Mouse (Mus musculus) ovary, postnatal 36 days (tissue): ENCODE data around the gene Syne3.

Experiments
- DNase-seq: peaks from one replicate; pipeline ENCODE4 v3.0.0; 2022; ENCODE audit warnings: low spot score, mixed read lengths

Syne3 gene

GRCm38 (mm10) chr12:105025271-105025946 lies 15.8 kb upstream of the Syne3 start:
- DNase-seq, result peak; percentile 57

- no peak for DNase-seq
Measured at GRCm38 (mm10) chr12:105022776-105023175, 13.2 kb upstream of the Syne3 start.

DNA sequence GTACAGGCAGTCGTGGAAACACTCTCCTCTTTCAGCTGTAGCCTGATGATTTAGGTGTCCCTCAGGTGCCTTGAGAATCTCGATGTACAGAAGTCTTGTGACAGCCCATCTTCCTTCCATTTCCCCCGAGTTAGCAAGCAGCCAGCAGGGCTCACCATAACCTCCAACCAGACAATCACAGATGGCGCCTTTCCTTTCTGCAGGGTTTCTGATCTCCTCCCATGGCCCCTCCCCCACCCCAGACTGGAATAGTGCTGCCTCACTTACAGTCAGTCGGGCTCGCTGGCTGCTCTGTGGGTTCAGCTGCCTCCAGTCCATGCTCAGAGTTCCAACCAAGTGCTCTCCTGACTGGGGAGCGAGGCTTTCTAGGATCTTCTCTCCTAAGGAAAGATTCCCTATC lies 12.5 kb upstream of the Syne3 start:
- DNase-seq, result no peak

DNA sequence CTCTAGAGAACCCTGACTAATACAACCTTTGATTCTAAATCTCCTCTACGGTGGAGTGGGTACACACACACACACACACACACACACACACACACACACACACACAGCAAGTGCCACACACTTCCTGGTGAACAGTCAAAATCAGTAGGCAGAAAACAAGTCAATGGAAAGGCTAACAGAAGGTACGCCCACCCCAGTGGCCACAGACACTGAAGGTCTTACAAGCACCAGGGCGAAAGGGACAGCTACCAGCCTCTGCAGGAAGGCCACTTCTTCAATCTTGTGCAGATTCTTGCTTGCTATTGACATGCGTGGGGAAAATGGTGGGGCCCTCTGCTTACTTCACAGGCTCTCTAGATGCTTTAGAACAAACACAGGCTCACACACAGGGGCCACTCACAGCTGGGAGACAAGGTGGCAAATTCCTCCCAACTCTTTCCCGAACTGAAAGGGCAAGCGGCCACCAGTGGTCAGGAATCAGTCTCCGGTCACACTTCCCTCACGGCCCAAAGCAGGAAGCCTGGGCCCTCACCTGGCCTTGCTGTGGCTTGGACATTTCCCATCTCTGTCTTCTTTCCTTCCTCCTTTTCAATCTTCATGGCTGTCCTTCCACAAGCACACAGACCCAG lies 11.9 kb upstream of the Syne3 start:
- no peak for DNase-seq

DNA sequence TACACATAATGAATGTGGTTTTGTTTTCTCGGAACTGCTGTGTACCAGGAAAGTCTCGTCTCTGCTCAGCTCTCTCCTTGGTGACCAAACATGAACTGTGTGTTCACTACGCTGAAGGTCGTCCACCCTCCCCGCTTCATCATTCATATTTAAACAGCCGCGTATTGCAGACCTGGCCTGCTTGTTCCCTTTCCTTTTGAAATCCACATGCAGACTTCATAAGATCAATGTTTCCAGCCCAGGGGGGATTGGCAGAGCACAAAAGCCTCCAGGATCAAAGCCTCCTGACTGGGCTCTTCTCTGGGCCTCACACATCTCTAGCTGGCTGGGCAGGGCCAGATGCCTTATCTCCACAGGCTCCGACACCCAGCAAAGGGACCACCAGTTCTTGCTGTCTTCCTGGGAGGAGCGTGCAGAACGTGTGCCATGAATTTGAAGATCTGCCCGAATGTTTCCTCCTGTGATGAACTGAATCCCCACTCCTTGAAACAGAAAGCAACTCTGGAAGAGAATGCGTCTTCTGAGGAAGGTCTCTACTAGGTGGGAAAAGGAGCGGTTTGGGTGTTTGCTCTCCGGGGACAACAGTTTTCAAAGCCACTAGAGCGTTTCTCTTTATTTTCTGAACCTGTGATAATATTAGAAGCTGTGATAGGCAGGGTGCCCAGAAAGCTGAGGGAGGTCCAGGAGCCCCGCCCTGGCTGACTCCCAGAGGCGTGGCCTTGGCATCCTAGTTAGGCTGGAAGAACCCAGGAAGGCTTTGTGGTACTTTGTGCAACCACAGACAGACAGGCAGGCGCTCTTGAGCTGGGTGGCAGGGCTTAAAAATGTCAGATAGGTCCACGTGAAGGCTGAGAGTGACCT lies 10.0 kb upstream of the Syne3 start:
- peak; percentile 78 for DNase-seq

- DNase-seq, result no peak
Measured at GRCm38 (mm10) chr12:105016639-105017038, 7.0 kb upstream of the Syne3 start.

GRCm38 (mm10) chr12:105016199-105016598 lies 6.6 kb upstream of the Syne3 start:
- no peak for DNase-seq

DNA sequence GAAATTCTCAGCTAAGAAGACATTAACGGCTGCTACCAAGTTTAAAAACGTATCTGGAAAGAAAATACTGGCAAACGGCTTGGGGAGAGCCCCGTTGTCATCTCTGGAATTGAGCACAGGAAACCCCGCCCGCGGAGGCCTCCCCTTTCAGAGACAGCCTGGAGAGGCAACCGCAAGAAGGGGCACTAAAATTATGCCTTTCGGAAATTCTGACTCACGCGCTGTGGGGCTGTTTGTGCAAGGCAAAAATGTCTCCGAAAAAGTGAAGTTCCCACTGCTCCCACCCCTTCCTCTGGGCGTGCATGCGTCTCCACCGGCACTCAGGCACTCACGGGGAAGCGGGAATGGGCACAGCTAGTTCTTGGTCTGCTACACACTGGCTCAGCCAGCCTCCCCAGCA lies 3.5 kb upstream of the Syne3 start:
- peak; percentile 45 for DNase-seq

DNA sequence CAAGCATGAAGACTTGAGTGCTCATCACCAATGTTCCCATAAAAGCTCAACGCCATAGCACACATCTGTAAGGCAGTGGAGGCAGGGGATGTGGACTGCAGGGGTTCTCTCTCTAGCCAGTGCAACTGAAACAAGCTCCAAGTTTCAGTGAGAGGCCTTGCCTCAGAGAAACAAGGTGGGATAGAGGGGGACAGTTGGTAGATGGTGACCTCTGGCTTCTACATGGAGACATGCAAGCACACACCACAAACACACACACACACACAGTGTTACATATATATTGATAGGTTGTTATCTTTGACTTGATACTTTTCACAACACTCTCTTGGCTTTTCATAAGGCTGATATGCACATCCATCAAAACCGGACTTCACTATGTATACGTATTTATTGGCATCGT lies 2.7 kb upstream of the Syne3 start:
- DNase-seq, result no peak

DNA sequence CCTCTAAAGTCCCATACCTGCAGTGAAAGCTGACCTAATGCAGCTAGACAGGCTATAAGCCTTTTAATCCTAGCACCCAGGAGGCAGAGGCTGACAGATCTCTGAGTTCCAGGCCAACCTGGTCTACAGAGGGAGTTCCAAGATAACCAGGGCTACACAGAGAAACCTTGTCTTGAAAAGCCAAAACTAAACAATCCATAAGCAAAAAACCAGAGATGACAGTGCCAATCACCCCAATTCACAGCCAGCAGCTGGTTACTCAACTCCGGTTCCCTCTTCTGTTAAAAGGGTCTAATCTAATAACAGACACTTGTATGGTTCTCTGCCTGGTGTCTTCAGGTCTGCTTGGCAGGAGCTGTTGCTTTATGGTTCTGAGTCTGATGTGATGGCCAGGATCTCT lies 2.0 kb upstream of the Syne3 start:
- no peak for DNase-seq

DNA sequence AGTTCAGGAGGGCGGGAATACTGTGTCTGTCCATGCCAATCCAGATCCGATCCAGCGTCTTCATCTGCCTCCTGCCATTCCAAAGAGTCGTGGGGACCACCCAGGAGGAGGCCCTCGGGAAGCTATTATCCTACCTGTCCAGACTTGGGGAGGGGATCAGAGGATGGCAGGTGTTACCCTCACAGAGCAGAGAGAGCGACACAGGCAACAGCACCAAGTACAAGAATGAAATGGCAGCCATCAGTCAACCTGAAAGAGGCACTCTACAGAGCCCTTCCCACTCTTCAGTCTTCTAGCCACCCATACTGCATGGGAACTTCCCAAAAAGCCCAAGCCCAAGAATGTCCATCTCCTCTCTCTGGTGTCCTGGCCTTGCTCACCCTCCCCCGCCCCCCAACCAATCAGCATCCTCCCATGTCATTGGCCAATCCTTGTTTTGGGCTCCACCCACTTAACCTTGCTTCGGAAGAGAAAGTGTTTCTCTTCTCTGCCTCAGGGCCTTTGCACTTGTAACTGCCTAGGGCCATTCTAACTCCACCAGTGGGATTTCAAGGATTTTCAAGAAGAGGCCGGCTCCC lies 693 bp upstream of the Syne3 start:
- no peak for DNase-seq

DNA sequence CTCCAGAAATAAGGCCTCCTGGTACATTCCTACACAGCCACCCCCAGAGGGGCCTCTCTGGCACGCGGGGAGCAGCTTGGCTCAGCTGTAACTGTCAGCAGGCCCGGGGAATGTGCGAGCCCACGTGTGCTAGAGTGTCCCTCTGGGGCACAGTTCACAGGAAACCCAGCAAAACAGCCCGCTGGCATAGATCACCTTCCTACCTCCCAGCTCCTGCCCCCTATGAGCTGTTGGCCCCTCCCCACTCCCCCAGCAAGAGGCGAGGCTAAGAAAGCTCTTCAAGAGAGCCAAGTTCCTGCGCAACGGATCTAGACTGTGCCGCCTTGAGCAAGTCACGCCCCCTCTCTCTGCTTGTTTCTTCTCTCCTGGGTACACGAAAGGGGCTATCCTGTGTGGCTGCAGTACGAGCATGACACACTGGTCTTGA lies 844 bp downstream of the Syne3 start:
- peak; percentile 44 for DNase-seq

- DNase-seq, result no peak
Measured at GRCm38 (mm10) chr12:105008150-105008549, 1.5 kb downstream of the Syne3 start.

- no peak for DNase-seq
Measured at GRCm38 (mm10) chr12:105005715-105005972, 4.0 kb downstream of the Syne3 start.

- peak; percentile 44 for DNase-seq
Measured at GRCm38 (mm10) chr12:105004956-105005714, 4.5 kb downstream of the Syne3 start.

DNA sequence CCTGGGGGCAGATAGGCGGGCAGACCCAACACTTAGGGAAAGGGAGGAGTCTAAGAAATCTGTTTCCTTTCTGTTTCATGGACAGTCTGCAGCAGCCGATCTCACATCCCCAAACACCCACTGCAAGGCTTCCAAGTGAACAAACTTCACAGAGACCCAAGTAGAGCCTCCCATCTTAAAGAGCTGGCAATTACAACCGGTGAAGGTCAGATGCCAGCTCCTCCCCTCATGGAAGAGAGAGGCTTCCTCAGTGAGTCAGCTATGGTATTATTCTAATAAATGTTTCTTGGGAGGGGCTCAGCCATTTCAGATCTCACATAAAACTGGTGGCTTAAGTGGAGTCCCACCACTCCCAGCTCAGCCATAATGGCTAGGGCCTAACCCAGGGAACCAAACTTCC lies 5.9 kb downstream of the Syne3 start:
- no peak for DNase-seq

- DNase-seq, result no peak
Measured at GRCm38 (mm10) chr12:105003158-105003557, 6.5 kb downstream of the Syne3 start.

- no peak for DNase-seq
Measured at GRCm38 (mm10) chr12:105002340-105003132, 7.1 kb downstream of the Syne3 start.

DNA sequence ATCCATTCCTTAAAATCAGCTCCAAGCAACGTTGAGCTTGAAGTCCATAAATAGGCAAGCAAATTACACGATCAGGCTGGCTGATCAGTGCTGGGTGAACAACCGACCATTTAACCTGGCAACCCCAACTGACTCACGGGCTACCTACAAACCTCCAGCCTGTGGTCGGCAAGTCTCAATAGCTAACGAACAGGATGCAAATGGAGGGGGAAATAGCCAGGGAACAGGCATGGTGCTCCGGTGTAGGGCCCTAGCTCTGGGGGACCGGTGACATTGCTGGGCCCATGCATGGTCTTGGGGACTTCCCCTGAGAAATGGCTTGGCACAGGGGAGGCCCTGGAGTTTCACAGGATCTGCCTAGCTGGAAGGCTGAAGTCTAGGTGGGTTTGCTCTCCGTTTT lies 8.3 kb downstream of the Syne3 start:
- no peak for DNase-seq

- no peak for DNase-seq
Measured at GRCm38 (mm10) chr12:105000487-105001283, 8.9 kb downstream of the Syne3 start.

GRCm38 (mm10) chr12:104999171-104999570 lies 10.4 kb downstream of the Syne3 start:
- DNase-seq, result no peak
